Mouse (Mus musculus) testis, postnatal 14 days (tissue): ENCODE data around the gene Rab1b.
"Not testable (repeated sequence)": the region's sequence is repeated elsewhere in the genome, so short reads cannot be mapped to it uniquely, and the experiment has no call there.

ENCODE experiments used
- DNase-seq: peaks from one replicate; pipeline ENCODE4 v3.0.0; 2021; ENCODE audit warnings: low spot score

Gene Rab1b

GRCm38 (mm10) chr19:5106731-5107191 lies at the start of gene Rab1b:
Gene Rab1b, minus strand, starts transcription at chr19:5107072.
- peak; percentile 98 for DNase-seq

- no peak for DNase-seq
Measured at GRCm38 (mm10) chr19:5152261-5152660, 45.4 kb upstream of the Rab1b start.

DNA sequence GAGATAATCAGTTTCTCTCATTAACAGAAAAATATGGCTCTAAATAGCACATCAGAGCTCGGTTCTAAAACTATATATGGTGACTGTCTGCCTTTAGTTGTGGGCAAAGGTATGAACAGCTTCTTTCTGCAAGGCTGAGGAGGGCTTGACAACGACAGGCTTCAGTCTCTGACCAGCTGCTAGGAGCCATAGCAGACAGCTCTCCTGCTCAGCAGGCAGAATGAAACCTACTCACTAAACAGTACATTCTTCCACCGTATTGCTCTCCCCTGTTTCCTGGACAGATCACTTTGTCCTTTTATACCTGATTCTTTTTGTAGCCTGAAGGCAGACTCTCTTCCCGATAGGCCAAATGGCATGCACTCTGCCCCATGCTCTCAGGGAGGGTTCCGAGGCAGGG lies 44.9 kb upstream of the Rab1b start:
- no peak for DNase-seq

GRCm38 (mm10) chr19:5151331-5151730 lies 44.5 kb upstream of the Rab1b start:
- no peak for DNase-seq

DNA sequence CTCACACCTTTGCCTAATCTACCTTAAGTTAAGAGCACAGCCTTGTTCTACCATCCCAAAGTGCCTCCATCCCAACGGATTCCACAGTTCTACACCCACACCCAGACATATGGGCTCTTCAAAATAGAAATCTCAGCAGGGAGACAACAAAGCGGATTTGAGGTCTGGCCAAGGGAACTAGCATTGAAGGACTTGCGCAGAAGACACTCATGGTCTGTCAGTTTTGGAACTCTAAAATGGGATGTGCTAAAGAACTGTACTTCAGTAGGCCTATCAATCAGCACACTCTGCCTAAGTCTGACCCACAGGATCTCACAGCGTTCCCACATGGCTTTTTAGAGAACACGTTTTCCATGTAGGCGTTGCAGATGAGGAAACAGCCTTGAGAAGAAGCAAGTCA lies 43.5 kb upstream of the Rab1b start:
- no peak for DNase-seq

DNA sequence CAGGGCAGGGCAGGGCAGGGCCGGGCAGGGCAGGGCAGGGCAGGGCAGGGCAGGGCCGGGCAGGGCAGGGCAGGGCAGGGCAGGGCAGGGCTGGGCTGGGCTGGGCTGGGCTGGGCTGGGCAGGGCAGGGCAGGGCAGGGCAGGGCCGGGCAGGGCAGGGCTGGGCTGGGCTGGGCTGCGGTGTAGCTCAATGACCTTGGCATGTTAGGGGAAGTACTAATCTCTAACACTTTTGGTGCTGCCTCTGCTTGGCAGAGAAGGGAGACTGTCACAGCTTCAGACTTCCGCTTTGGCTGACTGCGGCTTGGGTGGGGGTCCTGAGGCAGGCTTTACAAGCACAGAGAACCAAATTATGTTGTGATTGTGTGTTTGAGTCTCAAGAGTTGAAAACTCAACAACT lies 42.2 kb upstream of the Rab1b start:
- not testable (repeated sequence) for DNase-seq

DNA sequence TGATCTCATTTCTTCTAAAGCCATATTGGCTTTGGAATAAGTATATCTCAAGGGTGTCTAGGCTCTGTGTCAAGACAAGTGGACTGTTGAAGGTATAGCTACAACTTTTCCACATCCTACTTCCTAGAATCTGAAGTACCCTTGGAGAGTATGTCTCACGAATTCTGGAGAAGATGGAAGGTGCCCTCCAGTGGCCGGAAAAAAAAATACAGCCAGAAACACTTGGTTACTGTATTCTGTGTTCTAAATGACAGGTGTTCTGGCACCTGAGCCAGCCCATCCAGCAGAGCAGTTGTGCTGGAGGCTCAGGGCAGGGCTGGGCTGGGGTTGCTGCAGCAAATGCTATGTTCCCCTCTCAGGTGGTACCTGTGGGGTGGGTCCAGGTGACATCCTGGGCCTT lies 32.8 kb upstream of the Rab1b start:
- DNase-seq = no peak

- DNase-seq = no peak
Measured at GRCm38 (mm10) chr19:5131237-5131636, 24.4 kb upstream of the Rab1b start.

DNA sequence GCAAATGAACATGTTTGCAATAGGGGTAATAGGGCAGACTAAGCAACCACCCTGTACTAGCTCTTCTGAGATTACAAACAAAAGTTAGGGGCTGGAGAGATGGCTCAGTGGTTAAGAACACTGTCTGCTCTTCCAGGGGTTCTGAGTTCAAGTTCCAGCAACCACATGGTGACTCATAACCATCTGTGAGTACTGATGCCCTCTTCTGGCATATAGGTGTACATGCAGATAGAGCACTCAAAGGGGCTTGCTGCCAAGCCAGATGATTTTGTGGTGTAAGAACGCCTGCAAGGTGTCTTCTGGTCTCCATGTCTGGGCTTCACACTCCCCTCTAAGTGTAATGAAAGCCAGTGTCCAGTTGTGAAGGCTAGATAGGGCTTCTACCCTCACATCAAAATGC lies 22.9 kb upstream of the Rab1b start:
- no peak for DNase-seq

DNA sequence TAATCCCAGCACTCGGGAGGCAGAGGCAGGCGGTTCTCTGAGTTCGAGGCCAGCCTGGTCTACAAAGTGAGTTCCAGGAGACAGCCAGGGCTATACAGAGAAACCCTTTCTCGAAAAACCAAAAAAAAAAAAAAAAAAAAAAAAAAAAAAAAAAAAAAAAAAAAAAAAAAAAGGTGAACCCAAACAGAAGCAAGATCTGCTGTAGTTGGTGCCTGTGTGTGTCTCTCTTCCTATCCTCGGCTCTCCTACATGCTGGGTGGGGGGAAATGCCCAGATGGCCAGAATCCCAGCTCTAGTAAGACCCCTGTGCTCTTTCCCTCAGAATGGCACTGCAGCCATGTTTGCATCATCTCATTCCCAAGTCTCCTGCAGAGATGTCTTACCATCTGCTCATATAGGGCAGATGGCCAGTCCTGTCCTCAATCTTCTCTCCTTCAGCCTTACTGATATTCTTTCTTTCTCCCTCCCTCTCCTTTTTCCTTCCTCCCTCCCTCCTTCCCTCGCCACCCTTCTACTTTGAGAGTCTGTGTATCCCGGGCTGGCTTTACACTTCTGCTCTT lies 17.3 kb upstream of the Rab1b start:
- no peak for DNase-seq

GRCm38 (mm10) chr19:5123241-5123640 lies 16.4 kb upstream of the Rab1b start:
- DNase-seq = no peak

GRCm38 (mm10) chr19:5122492-5122891 lies 15.6 kb upstream of the Rab1b start:
- peak; percentile 73 for DNase-seq

DNA sequence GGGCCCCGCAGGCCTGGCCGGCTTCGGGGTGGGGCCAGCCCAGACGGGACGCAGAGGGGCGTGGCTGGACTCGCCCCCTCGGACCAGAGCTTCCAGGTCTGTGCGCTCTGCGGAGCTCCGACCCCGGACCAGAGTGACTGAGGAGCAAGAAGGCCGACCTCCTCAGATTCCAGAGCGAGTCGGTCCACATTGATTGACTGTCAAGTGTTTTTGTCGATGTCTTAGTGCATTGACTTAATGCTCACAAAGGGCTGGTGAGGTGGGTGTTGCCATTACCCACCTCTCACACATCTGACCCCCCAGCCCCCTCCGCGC lies 11.5 kb upstream of the Rab1b start, which contains the start of gene Klc2:
TSS of gene Klc2 (minus strand) at position 177 of the 315 bp plus-strand sequence.
- no peak for DNase-seq

GRCm38 (mm10) chr19:5117494-5118383 lies 10.9 kb upstream of the Rab1b start:
- peak; percentile 94 for DNase-seq

DNA sequence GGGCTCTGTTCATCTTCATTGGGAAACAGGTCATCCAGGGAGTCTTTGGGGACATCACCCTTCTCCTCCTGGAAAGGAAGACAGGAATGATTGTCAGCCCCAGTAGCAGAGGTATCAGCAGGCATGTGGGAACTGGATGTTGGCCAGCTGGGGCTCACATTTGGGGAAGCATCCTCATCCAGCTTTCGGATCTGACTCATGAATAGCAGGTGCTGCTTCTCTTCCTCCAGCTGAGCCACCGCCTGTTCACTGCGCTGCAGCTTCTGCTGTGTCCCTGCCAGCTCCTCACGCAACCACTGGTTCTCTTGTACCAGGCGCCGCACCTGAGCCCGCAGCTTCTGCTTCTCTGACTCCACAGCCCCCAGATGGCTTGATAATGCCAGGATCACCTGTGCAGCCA lies 6.9 kb upstream of the Rab1b start:
- DNase-seq = no peak

GRCm38 (mm10) chr19:5109659-5110453 lies 3.0 kb upstream of the Rab1b start:
- no peak for DNase-seq

GRCm38 (mm10) chr19:5108702-5109101 lies 1.8 kb upstream of the Rab1b start:
- no peak for DNase-seq

DNA sequence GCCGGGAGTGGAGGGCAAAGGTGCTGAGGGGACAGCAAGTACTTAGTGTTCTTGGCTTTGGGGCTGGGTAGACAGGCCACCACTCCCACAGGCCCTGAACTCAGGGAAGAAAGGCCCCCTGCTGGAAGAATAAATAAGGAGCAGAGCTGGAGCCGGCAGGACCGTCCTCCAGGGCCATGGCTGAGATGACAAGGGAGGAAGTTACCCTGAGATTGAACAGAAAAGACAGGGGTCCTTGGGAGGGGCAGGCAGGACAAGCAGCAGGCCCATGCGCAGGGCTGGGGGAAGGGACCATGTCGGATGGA lies 1.4 kb upstream of the Rab1b start:
- peak; percentile 75 for DNase-seq

DNA sequence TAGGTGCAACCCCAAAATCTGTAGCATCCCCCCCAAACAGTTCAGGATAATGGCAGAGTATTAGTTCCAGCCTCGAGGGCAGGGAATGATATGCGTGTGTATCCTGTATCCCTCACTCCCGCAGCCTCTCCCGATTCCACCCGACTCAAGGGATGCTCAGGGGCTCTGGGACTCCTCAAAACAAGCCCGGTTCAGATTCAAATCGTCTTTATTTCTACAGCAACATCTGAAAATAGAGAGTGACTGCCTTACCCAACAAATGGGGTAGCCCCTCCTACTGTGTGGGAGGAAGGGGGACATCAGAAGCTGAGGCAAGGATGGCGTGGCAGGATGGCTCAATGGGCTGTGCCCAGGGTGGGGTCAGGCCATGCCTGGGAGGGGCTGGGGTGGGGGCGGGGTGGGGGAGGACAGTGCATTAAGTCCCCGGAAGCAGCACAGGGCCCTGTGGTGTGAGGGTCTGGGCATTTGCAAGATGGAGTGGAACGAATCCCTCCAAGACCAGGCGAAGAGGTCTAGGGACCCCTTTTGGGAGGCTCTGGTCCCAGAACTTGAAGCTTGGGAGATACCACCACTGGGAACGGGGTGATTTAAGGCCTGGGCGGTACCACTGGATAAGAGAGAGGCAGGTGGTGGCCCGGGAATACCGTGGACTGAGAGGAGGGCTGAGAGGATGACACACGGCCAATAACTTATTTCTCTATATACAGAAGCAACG lies 841 bp upstream of the Rab1b start:
- DNase-seq = no peak

- no peak for DNase-seq
Measured at GRCm38 (mm10) chr19:5106074-5106473, 798 bp downstream of the Rab1b start.

DNA sequence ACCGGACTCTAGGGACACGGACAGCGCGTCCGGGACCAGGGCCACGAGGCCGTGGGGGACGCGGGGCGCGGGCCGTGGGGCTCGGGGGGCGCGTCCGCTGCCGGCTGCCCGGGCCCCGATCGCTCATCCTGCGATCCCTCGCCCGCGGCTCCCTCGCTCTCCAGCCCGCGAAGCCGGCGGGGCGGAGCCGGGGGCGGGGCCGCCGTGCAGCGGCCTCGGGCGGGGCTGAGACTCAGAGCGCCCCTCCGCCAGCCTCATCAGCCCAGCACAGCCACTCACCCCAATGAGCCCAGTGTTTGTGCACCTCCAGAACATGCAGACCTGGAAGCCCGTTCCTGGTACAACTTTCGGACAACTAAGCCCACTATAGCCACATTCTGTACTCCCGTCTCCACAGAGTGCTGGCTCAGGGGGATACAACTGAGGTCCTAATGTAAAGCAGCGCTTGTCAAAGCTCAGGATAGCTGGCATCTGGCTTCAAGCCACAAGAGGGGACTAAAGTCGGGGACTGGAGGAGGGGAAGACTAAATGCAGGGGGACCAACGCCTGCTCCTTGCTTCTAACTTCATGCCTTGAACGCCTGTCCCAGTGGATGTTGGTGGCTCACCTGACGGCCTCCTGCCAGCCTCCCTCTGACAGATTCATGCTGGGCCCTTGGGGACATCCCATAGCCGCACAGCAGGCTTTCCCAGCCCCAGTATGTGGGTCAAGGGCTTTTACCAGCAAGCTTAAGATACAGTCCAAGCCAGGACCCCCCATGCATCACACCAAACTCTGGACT lies 8.3 kb downstream of the Rab1b start, which contains the start of gene Cnih2:
TSS of gene Cnih2 (minus strand) at position 159 of the 781 bp plus-strand sequence.
- DNase-seq = peak; percentile 20
